Mouse (Mus musculus): ENCODE measurements around the gene Tgfbi.

Gene Tgfbi

GRCm38 (mm10) chr13:56634139-56634615 is 24.9 kb downstream of the Tgfbi start:
- DNase-seq (ENCODE audit: low read depth, low spot score), result no peak

DNA sequence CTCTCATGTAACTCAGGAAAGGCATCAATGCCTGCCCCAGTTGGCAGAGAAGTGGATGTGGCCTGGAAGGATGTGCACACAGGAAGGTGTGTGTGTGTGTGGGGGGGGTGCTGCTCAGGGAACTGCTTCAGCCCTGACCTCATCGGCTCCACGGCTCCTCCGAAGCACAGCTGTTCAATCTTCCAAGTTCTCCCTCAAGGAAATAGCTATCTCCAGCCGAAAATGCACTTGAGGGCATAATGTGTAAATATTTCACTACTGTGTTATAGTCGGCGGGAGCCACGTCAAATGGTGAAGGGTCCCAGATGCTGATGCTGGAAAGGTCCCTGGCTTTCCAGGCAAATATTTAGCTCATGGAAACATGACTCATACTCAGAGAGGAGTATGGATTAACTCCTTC is 25.6 kb downstream of the Tgfbi start:
- DNase-seq (ENCODE audit: low read depth, low spot score), result no peak

- no peak for DNase-seq (ENCODE audit: low read depth, low spot score)
Observed at GRCm38 (mm10) chr13:56637027-56637426, 27.7 kb downstream of the Tgfbi start.

- peak; percentile 4 for DNase-seq (ENCODE audit: low read depth, low spot score)
Observed at GRCm38 (mm10) chr13:56641746-56642145, 32.4 kb downstream of the Tgfbi start.

GRCm38 (mm10) chr13:56644031-56644430 is 34.7 kb downstream of the Tgfbi start:
- no peak for DNase-seq (ENCODE audit: low read depth, low spot score)

DNA sequence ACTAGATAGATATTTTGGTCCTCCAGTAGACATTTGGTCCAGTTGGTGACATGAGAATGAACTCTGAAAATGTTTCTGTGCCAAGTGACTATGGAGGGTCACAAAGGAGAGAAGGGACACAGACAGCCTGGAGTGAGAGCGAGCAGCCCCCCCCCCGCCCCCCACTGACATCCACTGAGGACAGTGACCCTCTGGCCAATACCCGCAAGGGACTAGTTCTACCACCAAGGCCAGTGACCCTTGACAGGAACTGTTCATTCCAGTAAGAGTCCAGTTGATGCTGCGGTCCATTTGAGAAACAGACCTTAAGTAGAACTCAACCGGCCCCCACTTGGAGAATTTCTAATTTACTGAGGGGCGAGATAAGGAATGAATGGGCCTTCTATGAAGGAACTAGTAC is 36.4 kb downstream of the Tgfbi start:
- DNase-seq (ENCODE audit: low read depth, low spot score), result no peak

DNA sequence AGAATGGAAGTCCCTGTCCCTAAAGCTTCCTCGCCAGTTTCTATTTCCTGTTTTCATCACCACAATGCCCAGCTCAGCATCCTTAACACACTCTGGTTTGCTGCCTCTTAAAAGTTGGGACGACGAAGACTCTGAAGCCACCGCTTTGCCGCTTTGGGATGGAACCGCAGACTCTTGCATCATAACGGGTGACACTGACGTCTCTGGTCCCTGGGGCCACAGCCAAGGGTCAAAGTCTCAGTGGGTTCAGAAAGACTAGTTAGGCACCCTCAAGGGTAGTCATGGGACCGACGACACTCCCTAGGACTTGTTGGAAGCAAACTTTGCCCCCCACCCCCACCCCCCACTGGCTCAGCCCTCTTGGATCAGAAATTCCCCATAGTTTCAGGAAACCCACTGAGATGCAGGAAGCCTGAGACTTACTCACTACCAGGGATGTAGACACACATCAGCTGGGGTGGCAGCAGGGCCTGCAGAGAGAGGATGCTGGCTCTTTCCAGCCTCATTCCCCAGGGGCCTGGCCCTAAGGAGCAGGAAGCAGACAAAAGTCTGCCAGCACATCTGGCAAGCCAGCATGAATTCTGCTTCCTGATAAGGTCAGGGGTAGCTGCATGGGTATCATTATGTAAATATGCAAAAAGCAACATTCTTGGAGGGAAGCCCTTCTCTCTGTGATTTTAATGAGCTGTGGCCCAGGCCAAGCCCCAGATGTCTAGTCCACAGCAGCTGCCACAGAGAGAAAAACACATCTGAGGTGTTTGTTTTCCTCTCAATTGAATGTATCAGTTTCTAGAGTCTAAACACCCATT is 38.5 kb downstream of the Tgfbi start:
- DNase-seq (ENCODE audit: low read depth, low spot score), result no peak

DNA sequence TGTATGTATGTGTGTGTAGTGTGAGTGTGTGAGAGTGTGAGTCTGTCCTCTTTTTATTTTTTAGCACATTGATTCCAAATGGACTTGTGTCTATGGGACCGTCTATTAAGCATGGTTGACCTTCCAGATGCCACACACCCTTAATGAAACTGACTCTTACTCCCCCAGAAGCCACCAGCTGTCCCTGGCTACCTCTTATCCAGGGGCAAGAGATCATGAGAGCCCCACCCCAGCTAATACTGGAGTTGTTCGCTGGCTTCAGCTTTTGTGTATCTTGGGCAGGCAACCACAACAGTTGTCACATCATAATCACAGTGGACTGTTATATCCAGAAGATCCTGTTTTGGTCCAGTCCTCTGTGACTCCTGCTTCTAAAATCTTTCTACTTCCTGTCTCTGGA is 40.7 kb downstream of the Tgfbi start:
- no peak for DNase-seq (ENCODE audit: low read depth, low spot score)

GRCm38 (mm10) chr13:56652381-56652780 is 43.1 kb downstream of the Tgfbi start:
- no peak for DNase-seq (ENCODE audit: low read depth, low spot score)

DNA sequence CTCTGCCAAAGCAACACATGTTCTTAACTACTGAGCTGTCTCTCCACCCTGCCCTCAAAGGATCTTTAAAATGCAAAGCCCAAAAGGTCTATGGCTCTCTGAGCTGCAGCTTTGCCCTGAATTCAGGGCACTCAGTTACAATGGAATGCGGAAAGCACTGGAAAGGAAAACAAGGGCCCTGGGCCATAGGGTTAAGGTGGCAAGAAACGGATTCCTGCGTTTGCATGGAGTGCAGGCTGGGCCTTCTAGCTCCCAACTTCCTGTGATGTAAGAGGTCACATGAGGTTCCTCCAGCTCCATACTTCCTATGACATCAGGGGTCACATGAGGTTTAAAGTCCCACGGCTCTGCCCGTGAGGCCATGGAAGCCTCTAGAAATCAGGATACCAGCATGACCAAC is 44.9 kb downstream of the Tgfbi start:
- no peak for DNase-seq (ENCODE audit: low read depth, low spot score)

- DNase-seq (ENCODE audit: low read depth, low spot score), result peak; percentile 80
Observed at GRCm38 (mm10) chr13:56657946-56658512, 48.7 kb downstream of the Tgfbi start.

DNA sequence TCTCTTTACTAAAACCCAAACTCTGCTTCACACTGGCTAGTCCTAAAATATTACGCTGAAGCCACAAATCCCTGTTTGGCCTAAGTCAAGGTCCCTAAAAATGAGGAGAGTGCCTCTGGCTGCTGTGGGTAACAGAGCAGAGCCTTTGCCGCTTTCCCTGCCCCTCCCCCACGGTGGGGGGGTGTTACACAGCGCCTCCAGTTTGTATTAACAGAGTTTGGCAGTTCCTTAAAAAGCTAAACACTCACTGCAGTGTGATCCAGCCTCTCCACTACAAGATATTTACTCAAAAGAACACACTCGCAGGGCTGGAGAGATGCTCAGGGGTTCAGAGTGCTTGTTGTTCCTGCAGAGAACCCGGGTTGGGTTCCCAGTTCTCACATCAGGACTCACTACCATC is 49.6 kb downstream of the Tgfbi start:
- no peak for DNase-seq (ENCODE audit: low read depth, low spot score)

DNA sequence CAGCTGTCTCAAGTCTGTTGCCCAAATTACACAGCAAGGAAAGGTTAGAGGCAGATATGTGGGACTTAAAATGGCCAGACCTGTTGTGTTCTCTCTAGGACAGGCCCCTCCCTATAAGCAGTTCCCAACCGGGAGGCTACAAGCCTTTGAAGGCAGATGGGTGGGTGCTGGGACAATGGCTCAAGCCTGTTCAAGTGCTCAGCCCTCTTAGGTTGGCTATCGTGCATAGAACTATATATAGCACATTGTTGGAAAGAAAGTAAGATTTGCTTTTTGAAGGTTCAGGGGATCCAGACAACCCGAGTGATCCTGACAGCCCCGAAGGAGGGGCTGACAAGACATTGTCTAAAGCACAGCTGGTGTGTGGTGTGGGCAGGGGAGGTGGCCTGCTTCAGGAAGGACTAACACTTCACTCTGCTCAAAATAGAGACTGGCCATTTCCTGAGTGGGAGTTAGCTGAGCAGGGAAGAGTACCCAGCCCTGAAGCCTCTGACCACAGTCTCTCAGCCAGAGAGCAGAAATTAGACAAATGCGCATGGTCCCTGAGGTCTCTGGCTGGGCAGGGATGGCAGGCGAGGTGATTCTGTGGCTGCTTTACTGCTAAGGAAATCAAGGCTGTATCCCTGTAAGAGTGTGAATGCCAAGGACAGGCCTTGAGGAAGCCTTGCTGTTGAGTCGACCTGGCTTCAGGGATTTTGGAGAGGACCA is 52.7 kb downstream of the Tgfbi start:
- no peak for DNase-seq (ENCODE audit: low read depth, low spot score)

DNA sequence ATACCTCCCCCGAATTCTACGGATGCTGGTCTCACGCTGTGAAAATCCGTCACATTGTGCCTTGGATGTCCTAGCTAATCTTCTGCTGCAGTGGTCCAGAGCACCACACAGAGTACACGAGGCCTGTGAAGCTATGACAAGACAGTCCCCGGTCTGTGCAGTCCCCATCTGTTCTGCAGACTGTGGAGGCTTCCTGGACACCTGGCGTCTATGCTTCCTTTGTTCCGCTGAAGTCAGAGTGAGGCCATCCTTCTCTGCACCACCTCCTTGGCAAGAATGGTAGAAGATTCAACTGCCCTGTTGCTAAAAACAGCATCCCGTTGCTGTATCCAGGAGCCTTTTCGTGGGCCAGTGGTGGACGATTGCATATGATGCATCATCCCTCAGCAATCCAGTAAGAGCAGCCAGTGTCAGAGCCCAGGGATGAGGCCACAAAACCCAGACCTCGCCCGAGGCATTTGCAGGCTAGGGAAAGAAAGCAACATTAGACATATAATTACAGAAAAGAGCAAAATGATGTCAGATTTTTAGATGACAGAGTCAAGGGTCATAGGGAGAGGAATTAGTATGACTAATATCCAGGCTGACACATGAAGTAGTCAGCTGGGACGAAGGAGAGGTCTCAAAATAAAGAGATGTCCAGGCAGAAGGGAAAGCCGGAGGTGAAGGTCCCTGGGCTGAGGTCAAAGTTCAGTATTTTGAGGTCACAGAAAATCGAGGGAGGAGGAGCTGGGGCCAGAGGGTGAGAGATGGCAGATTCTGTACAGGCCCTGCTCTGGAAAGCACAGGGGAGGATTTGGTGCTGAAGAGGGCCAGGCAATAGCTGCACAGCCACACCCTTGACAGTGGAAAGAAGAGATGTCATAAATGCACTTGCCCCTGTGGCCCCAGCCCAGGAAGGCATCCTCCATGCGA is 55.2 kb downstream of the Tgfbi start:
- no peak for DNase-seq (ENCODE audit: low read depth, low spot score)

DNA sequence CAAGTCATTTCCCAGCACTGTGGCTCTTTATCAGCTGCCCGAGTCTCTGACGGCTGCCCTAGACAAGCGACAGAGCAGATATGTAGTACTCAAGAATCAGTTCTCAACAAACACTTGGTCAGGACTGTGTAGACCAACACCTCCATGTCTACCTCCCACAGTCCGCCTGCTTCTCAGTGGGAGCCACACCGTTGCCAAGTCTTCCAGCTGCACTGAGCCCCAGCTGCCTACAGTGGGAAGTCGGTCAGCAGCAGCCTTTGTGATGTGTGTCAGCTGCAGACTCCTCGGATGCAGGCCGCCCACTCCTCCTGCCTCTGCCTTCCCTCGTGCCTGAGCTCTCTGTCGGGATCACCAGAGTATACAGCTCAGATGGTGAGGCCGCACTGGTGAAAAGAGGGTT is 61.9 kb downstream of the Tgfbi start:
- no peak for DNase-seq (ENCODE audit: low read depth, low spot score)

GRCm38 (mm10) chr13:56677731-56678130 is 68.4 kb downstream of the Tgfbi start:
- no peak for DNase-seq (ENCODE audit: low read depth, low spot score)

- no peak for DNase-seq (ENCODE audit: low read depth, low spot score)
Observed at GRCm38 (mm10) chr13:56678188-56678787, 69.0 kb downstream of the Tgfbi start.

DNA sequence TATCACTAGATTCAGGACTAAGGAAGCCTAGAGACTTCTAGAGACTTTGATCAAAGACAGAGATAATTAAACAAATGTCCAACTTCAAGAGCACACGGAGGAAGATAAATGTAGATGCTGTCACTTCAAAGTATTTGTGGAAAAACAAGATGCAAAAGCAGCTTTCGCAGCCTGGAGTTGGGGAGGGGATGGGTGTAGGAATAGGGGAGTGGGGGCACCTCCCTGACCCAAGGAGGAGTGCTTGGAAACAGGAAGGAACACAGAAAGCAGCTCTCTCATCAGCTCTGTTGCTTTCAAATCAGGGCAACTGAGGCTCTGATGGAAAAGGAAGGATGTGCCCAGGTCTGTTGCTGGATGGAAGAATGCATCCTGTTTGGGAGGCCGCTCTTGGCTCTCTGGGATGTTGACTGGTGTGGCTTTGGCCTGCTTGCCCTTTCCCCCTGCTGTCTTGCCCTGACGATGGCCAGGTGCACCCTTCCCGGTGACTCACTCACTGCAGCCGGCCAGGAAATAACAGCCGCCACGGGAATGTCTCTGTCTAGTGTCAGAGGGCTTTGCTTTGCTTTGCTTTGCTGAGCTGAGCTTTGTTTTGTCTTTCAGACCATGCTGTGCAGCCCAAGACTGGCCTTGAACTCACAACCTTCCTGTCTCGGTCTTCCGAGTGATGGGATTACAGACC is 69.6 kb downstream of the Tgfbi start:
- no peak for DNase-seq (ENCODE audit: low read depth, low spot score)

GRCm38 (mm10) chr13:56681924-56682323 is 72.6 kb downstream of the Tgfbi start:
- no peak for DNase-seq (ENCODE audit: low read depth, low spot score)

GRCm38 (mm10) chr13:56682326-56682725 is 73.0 kb downstream of the Tgfbi start:
- DNase-seq (ENCODE audit: low read depth, low spot score), result peak; percentile 69

GRCm38 (mm10) chr13:56683306-56683705 is 74.0 kb downstream of the Tgfbi start:
- DNase-seq (ENCODE audit: low read depth, low spot score), result no peak

All from CD4-positive, CD25-positive, alpha-beta regulatory T cell, adult 2 months (primary cell).